Mouse (Mus musculus): ENCODE measurements around the gene Smcr8. TPM values are rescaled to one million over a fixed set of nuclear protein-coding genes. Genes with fewer than 3 reads are reported as not detected.

Gene Smcr8
- total RNA-seq (2021) (10 to 100 TPM; 13.9 to 15.3 TPM), polyA plus RNA-seq (2012; rRNA removed) (6.0 and 9.7 TPM in 2 replicates)
- long read RNA-seq, partial matches to known transcripts: 0 of 6 reads
- long read RNA-seq, other reads (novel, unspliced or antisense): 6 of 6 reads

GRCm38 (mm10) chr11:60776829-60777740 is at the start of gene Smcr8, which contains the start of gene Top3a:
Gene Smcr8 (plus strand): TSS chr11:60777524.
Gene Top3a (minus strand): TSS chr11:60777365.
- H3K36me3 ChIP-seq (ENCODE audit: control insufficient read depth, insufficient read depth, low read length): peaks cover 21% of the 10 kb centered on the region
- under 1% methylated on average over 62 of the region's 62 CpGs for WGBS
- DNase-seq: peak; percentile 87 to 90
- H3K4me1 ChIP-seq (ENCODE audit: control insufficient read depth, insufficient read depth, low read length): peaks cover 26% of the 10 kb centered on the region
- TF ChIP-seq POLR2A (IDR thresholded peaks at IDR 0.05; ENCODE audit: insufficient read depth, low read depth, low read length) (peak; percentile 92), EP300 (IDR thresholded peaks at IDR 0.05; ENCODE audit: insufficient read depth, low read depth, low read length) (peak; percentile 60; the same call in 1 of the 2 replicates), CTCF (IDR thresholded peaks at IDR 0.05) (no peak)
- H3K27ac ChIP-seq: peak within 1 kb of the TSS; percentile 97
- H3K27me3 ChIP-seq (ENCODE audit: control insufficient read depth, insufficient read depth, low read length): no peaks in the 10 kb centered on the region
- peak within 1 kb of the TSS; percentile 87 for H3K9ac ChIP-seq (ENCODE audit: low read depth, low read length)
- intact Hi-C loops (cut with DNase I): loop anchor here (1.0 to 2.0 kb wide), 5 partner anchors 50 to 240 kb away; partner anchors contain the start of genes Alkbh5, Dhrs7b, Flii and Llgl1
- H3K4me3 ChIP-seq: peak within 1 kb of the TSS; percentile 84
- peaks cover 2% of the 10 kb centered on the region for H3K79me2 ChIP-seq (replicated peaks; ENCODE audit: control insufficient read depth, insufficient read depth, low read length)

DNA sequence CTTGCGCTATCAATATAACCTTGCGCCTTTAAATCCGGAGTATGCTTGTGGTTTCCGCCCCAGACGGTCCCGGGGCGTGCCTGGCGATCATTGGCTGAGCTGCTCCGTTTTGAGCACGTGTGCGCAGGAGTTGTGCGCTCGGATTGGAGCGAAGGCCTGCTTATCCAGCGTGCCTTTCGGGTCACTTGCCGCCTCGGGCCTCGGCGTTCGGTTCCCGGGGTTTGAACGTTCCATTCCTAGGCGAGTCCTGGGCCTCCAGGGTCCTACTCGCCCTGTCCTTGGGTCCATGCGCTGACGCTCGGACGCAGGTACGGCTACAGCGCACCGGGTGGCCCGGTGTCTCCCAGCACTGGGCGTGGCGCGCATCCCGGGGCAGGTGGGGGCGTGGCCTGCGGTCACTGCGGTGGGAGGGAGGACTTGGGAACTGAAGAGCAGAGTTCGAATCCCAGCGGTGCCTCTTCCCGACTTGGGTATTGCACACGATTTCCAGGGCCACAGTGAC is 49.0 kb upstream of the Smcr8 start, which contains the start of gene Mief2:
Gene Mief2 (plus strand): TSS at position 139 of the 502 bp plus-strand sequence.
- Histone ChIP-seq H3K79me2 (replicated peaks; ENCODE audit: control insufficient read depth, insufficient read depth, low read length) (peaks cover 2% of the 10 kb centered on the region; the same call in 1 of the 2 replicates), H3K27me3 (ENCODE audit: control insufficient read depth, insufficient read depth, low read length) (no peaks in the 10 kb centered on the region), H3K27ac (peak within 1 kb of the TSS; percentile 91), H3K4me1 (ENCODE audit: control insufficient read depth, insufficient read depth, low read length) (peaks cover 16% of the 10 kb centered on the region), H3K9ac (ENCODE audit: low read depth, low read length) (peak within 1 kb of the TSS; percentile 90), H3K36me3 (ENCODE audit: control insufficient read depth, insufficient read depth, low read length) (no peaks in the 10 kb centered on the region; the same call in 1 of the 2 replicates), H3K4me3 (peak within 1 kb of the TSS; percentile 73)
- intact Hi-C loops (cut with DNase I): loop anchor here (1.0 kb wide), 1 partner anchor 29 kb away; the partner anchor contains the start of gene Llgl1
- DNase-seq: peak; percentile 94 to 97
- TF ChIP-seq EP300 (IDR thresholded peaks at IDR 0.05; ENCODE audit: insufficient read depth, low read depth, low read length): 0 out of 2 replicates have a peak, but pooled peaks have one; percentile 13
- TF ChIP-seq POLR2A (IDR thresholded peaks at IDR 0.05; ENCODE audit: insufficient read depth, low read depth, low read length): peak; percentile 80
- no peak for TF ChIP-seq CTCF (IDR thresholded peaks at IDR 0.05)
- WGBS: under 1% methylated on average over 44 of the region's 44 CpGs

GRCm38 (mm10) chr11:60729217-60729641 is 48.1 kb upstream of the Smcr8 start:
- peak overlapping the region; percentile 47 for H3K9ac ChIP-seq (ENCODE audit: low read depth, low read length)
- intact Hi-C loops (cut with DNase I): no loop called here
- H3K27me3 ChIP-seq (ENCODE audit: control insufficient read depth, insufficient read depth, low read length): no peaks in the 10 kb centered on the region
- 46% methylated on average over 6 of the region's 6 CpGs for WGBS
- peaks cover 16% of the 10 kb centered on the region for H3K4me1 ChIP-seq (ENCODE audit: control insufficient read depth, insufficient read depth, low read length)
- TF ChIP-seq POLR2A (IDR thresholded peaks at IDR 0.05; ENCODE audit: insufficient read depth, low read depth, low read length) (no peak), CTCF (IDR thresholded peaks at IDR 0.05) (no peak), EP300 (IDR thresholded peaks at IDR 0.05; ENCODE audit: insufficient read depth, low read depth, low read length) (no peak)
- H3K36me3 ChIP-seq (ENCODE audit: control insufficient read depth, insufficient read depth, low read length): no peaks in the 10 kb centered on the region; the same call in 1 of the 2 replicates
- peaks cover 2% of the 10 kb centered on the region; the same call in 1 of the 2 replicates for H3K79me2 ChIP-seq (replicated peaks; ENCODE audit: control insufficient read depth, insufficient read depth, low read length)
- H3K4me3 ChIP-seq: peak overlapping the region; percentile 73
- H3K27ac ChIP-seq: peak overlapping the region; percentile 91
- DNase-seq: peak in 1 of 2 experiments; percentile 41

DNA sequence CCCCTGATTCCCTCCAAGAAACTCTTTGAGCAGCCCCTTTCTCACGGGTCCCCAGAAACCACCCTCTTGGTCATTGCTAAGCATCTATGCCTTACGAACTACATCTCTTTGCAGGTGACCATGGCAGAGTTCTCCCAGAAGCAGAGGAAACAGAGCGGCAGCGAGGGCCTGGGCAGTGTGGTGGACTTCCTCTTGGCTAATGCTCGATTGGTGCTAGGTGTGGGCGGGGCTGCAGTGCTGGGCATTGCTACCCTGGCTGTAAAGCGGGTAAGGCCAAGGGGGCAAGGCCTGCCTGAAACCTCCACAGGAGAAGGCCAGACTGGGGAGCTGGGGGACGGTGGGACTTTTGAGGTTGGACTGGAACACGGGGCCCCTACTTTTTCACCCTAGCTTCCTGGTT is 47.2 kb upstream of the Smcr8 start:
- DNase-seq: no peak
- TF ChIP-seq EP300 (IDR thresholded peaks at IDR 0.05; ENCODE audit: insufficient read depth, low read depth, low read length): no peak
- no peak for TF ChIP-seq CTCF (IDR thresholded peaks at IDR 0.05)
- no peak for TF ChIP-seq POLR2A (IDR thresholded peaks at IDR 0.05; ENCODE audit: insufficient read depth, low read depth, low read length)
- Histone ChIP-seq H3K9ac (ENCODE audit: low read depth, low read length) (no peak overlapping the region), H3K4me1 (ENCODE audit: control insufficient read depth, insufficient read depth, low read length) (peaks cover 16% of the 10 kb centered on the region), H3K4me3 (no peak overlapping the region), H3K27ac (no peak overlapping the region; the same call in 1 of the 2 replicates), H3K27me3 (ENCODE audit: control insufficient read depth, insufficient read depth, low read length) (no peaks in the 10 kb centered on the region), H3K79me2 (replicated peaks; ENCODE audit: control insufficient read depth, insufficient read depth, low read length) (peaks cover 2% of the 10 kb centered on the region; the same call in 1 of the 2 replicates), H3K36me3 (ENCODE audit: control insufficient read depth, insufficient read depth, low read length) (no peaks in the 10 kb centered on the region; the same call in 1 of the 2 replicates)
- WGBS: 75% methylated on average over 9 of the region's 9 CpGs
- intact Hi-C loops (cut with DNase I): no loop called here

- TF ChIP-seq CTCF (IDR thresholded peaks at IDR 0.05): no peak
- TF ChIP-seq EP300 (IDR thresholded peaks at IDR 0.05; ENCODE audit: insufficient read depth, low read depth, low read length): no peak
- no peak for TF ChIP-seq POLR2A (IDR thresholded peaks at IDR 0.05; ENCODE audit: insufficient read depth, low read depth, low read length)
- Histone ChIP-seq H3K27me3 (ENCODE audit: control insufficient read depth, insufficient read depth, low read length) (no peaks in the 10 kb centered on the region), H3K9ac (ENCODE audit: low read depth, low read length) (no peak overlapping the region), H3K4me1 (ENCODE audit: control insufficient read depth, insufficient read depth, low read length) (peaks cover 12% of the 10 kb centered on the region), H3K4me3 (no peak overlapping the region), H3K36me3 (ENCODE audit: control insufficient read depth, insufficient read depth, low read length) (no peaks in the 10 kb centered on the region; the same call in 1 of the 2 replicates), H3K79me2 (replicated peaks; ENCODE audit: control insufficient read depth, insufficient read depth, low read length) (no peaks in the 10 kb centered on the region), H3K27ac (no peak overlapping the region)
- DNase-seq: no peak
- WGBS: 73% methylated on average over 14 of the region's 14 CpGs
- intact Hi-C loops (cut with DNase I): no loop called here
Observed at GRCm38 (mm10) chr11:60731251-60731650, 46.1 kb upstream of the Smcr8 start.
